Mouse (Mus musculus) erythroblast, adult 5-6 weeks (primary cell): Measurements from ENCODE around the gene Rpl7l1. TPM values are rescaled to one million over a fixed set of nuclear protein-coding genes. Genes with fewer than 3 reads are reported as not detected.

Experiments used
- ATAC-seq: replicated peaks from 2 replicates; pipeline ENCODE4 v1.8.0; 2016; ENCODE audit warnings: moderate number of reproducible peaks, mild to moderate bottlenecking, moderate TSS enrichment, inconsistent platforms; ENCODE audit not compliant: poor library complexity, low FRiP score, severe bottlenecking
- total RNA-seq, 2 experiments: library from RNA; stranded (forward) in 1 of 2; stranded (reverse) in 1 of 2; fragments of 150-400 nt in 1 of 2; fragments of 200-764, 138-1000 nt in 1 of 2; gene quantifications; 2 replicates each; pipeline versions ENCODE4 v1.2.3 to v1.2.4; 2015 to 2017; ENCODE audit warnings: low replicate concordance in 2 of 2

The Rpl7l1 gene
- total RNA-seq, 2 experiments from 2014 or later, result 19.1 to 22.7 TPM

GRCm38 (mm10) chr17:46747806-46748205, 34.7 kb downstream of the Rpl7l1 start:
- ATAC-seq, result no peak

- no peak for ATAC-seq
These were observed 35.2 kb downstream of the Rpl7l1 start for GRCm38 (mm10) chr17:46747234-46747633.

GRCm38 (mm10) chr17:46745506-46745905, 37.0 kb downstream of the Rpl7l1 start:
- no peak for ATAC-seq

- ATAC-seq, result no peak
These were observed 39.5 kb downstream of the Rpl7l1 start for GRCm38 (mm10) chr17:46742986-46743385.

- ATAC-seq, result no peak
These were observed 41.2 kb downstream of the Rpl7l1 start for GRCm38 (mm10) chr17:46741305-46741704.

GRCm38 (mm10) chr17:46736160-46736559, 46.3 kb downstream of the Rpl7l1 start:
- ATAC-seq, result peak; percentile 74

GRCm38 (mm10) chr17:46735287-46735686, 47.2 kb downstream of the Rpl7l1 start:
- no peak for ATAC-seq

- ATAC-seq, result no peak
These were observed 48.4 kb downstream of the Rpl7l1 start for GRCm38 (mm10) chr17:46734055-46734454.

- ATAC-seq, result no peak
These were observed 53.6 kb downstream of the Rpl7l1 start, which contains the start of gene Gnmt for GRCm38 (mm10) chr17:46728904-46729318. TSS of gene Gnmt (minus strand) at chr17:46729168.

- no peak for ATAC-seq
These were observed 54.0 kb downstream of the Rpl7l1 start for GRCm38 (mm10) chr17:46728496-46728895.

GRCm38 (mm10) chr17:46728021-46728420, 54.5 kb downstream of the Rpl7l1 start:
- no peak for ATAC-seq

GRCm38 (mm10) chr17:46727271-46727670, 55.2 kb downstream of the Rpl7l1 start:
- ATAC-seq, result no peak

- peak; percentile 10; the same call in 1 of the 2 replicates for ATAC-seq
These were observed 56.5 kb downstream of the Rpl7l1 start for GRCm38 (mm10) chr17:46725731-46726645.

GRCm38 (mm10) chr17:46725273-46725672, 57.2 kb downstream of the Rpl7l1 start:
- peak; percentile 45 for ATAC-seq

- no peak for ATAC-seq
These were observed 57.9 kb downstream of the Rpl7l1 start for GRCm38 (mm10) chr17:46724477-46725084.

Other genes with a start within 250 kb of the Rpl7l1 start
- 1.3 TPM in 1 of 2 replicates, not detected in the other for gene Cul9, start 236.3 kb downstream of the Rpl7l1 start, total RNA-seq (2015; ENCODE audit: low replicate concordance)
- gene Cul9, start 236.3 kb downstream of the Rpl7l1 start, total RNA-seq (2017; ENCODE audit: low replicate concordance), result 3.3 and 4.5 TPM in 2 replicates
- gene Srf, start 226.5 kb downstream of the Rpl7l1 start, total RNA-seq (2015; ENCODE audit: low replicate concordance), result 7.3 and 11.5 TPM in 2 replicates
- gene Srf, start 226.5 kb downstream of the Rpl7l1 start, total RNA-seq (2017; ENCODE audit: low replicate concordance), result 6.0 and 7.8 TPM in 2 replicates
- gene Ptk7, start 153.2 kb downstream of the Rpl7l1 start, total RNA-seq (2015; ENCODE audit: low replicate concordance), result not detected in 2 replicates
- not detected in 2 replicates for gene Ptk7, start 153.2 kb downstream of the Rpl7l1 start, total RNA-seq (2017; ENCODE audit: low replicate concordance)
- 0.38 and 1.3 TPM in 2 replicates for gene Klc4, start 136.7 kb downstream of the Rpl7l1 start, total RNA-seq (2015; ENCODE audit: low replicate concordance)
- gene Klc4, start 136.7 kb downstream of the Rpl7l1 start, total RNA-seq (2017; ENCODE audit: low replicate concordance), result 7.7 and 12.0 TPM in 2 replicates
- 35.5 and 61.9 TPM in 2 replicates for gene Mrpl2, start 136.4 kb downstream of the Rpl7l1 start, total RNA-seq (2015; ENCODE audit: low replicate concordance)
- 19.5 and 41.6 TPM in 2 replicates for gene Mrpl2, start 136.4 kb downstream of the Rpl7l1 start, total RNA-seq (2017; ENCODE audit: low replicate concordance)
- 1.9 and 3.8 TPM in 2 replicates for gene Cul7, start 132.3 kb downstream of the Rpl7l1 start, total RNA-seq (2015; ENCODE audit: low replicate concordance)
- 0.68 and 1.1 TPM in 2 replicates for gene Cul7, start 132.3 kb downstream of the Rpl7l1 start, total RNA-seq (2017; ENCODE audit: low replicate concordance)
- 2.1 and 7.9 TPM in 2 replicates for gene Rrp36, start 108.3 kb downstream of the Rpl7l1 start, total RNA-seq (2015; ENCODE audit: low replicate concordance)
- 7.7 and 11.3 TPM in 2 replicates for gene Rrp36, start 108.3 kb downstream of the Rpl7l1 start, total RNA-seq (2017; ENCODE audit: low replicate concordance)
- gene Mea1, start 103.9 kb downstream of the Rpl7l1 start, total RNA-seq (2015; ENCODE audit: low replicate concordance), result 8.6 and 16.7 TPM in 2 replicates
- 15.1 and 24.5 TPM in 2 replicates for gene Mea1, start 103.9 kb downstream of the Rpl7l1 start, total RNA-seq (2017; ENCODE audit: low replicate concordance)
- gene Klhdc3, start 101.8 kb downstream of the Rpl7l1 start, total RNA-seq (2015; ENCODE audit: low replicate concordance), result 5.9 and 16.9 TPM in 2 replicates
- 4.1 and 5.2 TPM in 2 replicates for gene Klhdc3, start 101.8 kb downstream of the Rpl7l1 start, total RNA-seq (2017; ENCODE audit: low replicate concordance)
- gene Ppp2r5d, start 77.6 kb downstream of the Rpl7l1 start, total RNA-seq (2015; ENCODE audit: low replicate concordance), result 5.4 and 9.2 TPM in 2 replicates
- 7.4 and 10.9 TPM in 2 replicates for gene Ppp2r5d, start 77.6 kb downstream of the Rpl7l1 start, total RNA-seq (2017; ENCODE audit: low replicate concordance)
- 1.9 and 3.8 TPM in 2 replicates for gene Pex6, start 71.2 kb downstream of the Rpl7l1 start, total RNA-seq (2015; ENCODE audit: low replicate concordance)
- 2.8 and 3.9 TPM in 2 replicates for gene Pex6, start 71.2 kb downstream of the Rpl7l1 start, total RNA-seq (2017; ENCODE audit: low replicate concordance)
- gene Gnmt, start 53.5 kb downstream of the Rpl7l1 start, total RNA-seq (2015; ENCODE audit: low replicate concordance), result not detected in 2 replicates
- gene Gnmt, start 53.5 kb downstream of the Rpl7l1 start, total RNA-seq (2017; ENCODE audit: low replicate concordance), result not detected in 2 replicates
- gene Cnpy3, start 30.5 kb downstream of the Rpl7l1 start, total RNA-seq (2015; ENCODE audit: low replicate concordance), result 6.9 and 8.8 TPM in 2 replicates
- gene Cnpy3, start 30.5 kb downstream of the Rpl7l1 start, total RNA-seq (2017; ENCODE audit: low replicate concordance), result 7.7 and 18.2 TPM in 2 replicates
- not detected in 2 replicates for gene Ptcra, start 19.0 kb downstream of the Rpl7l1 start, total RNA-seq (2015; ENCODE audit: low replicate concordance)
- not detected in 2 replicates for gene Ptcra, start 19.0 kb downstream of the Rpl7l1 start, total RNA-seq (2017; ENCODE audit: low replicate concordance)
- 5.6 and 7.5 TPM in 2 replicates for gene 2310039H08Rik, start 10.0 kb downstream of the Rpl7l1 start, total RNA-seq (2015; ENCODE audit: low replicate concordance)
- gene 2310039H08Rik, start 10.0 kb downstream of the Rpl7l1 start, total RNA-seq (2017; ENCODE audit: low replicate concordance), result 0.34 TPM in 1 of 2 replicates, not detected in the other
- 6.5 and 7.5 TPM in 2 replicates for gene Bicral, start 75.8 kb upstream of the Rpl7l1 start, total RNA-seq (2015; ENCODE audit: low replicate concordance)
- gene Bicral, start 75.8 kb upstream of the Rpl7l1 start, total RNA-seq (2017; ENCODE audit: low replicate concordance), result 3.7 and 4.0 TPM in 2 replicates
- gene Tbcc, start 108.0 kb upstream of the Rpl7l1 start, total RNA-seq (2015; ENCODE audit: low replicate concordance), result 2.3 and 8.1 TPM in 2 replicates
- 1.7 and 5.4 TPM in 2 replicates for gene Tbcc, start 108.0 kb upstream of the Rpl7l1 start, total RNA-seq (2017; ENCODE audit: low replicate concordance)
- gene Prph2, start 127.8 kb upstream of the Rpl7l1 start, total RNA-seq (2015; ENCODE audit: low replicate concordance), result not detected in 2 replicates
- gene Prph2, start 127.8 kb upstream of the Rpl7l1 start, total RNA-seq (2017; ENCODE audit: low replicate concordance), result not detected in 2 replicates
- gene Ubr2, start 227.9 kb upstream of the Rpl7l1 start, total RNA-seq (2015; ENCODE audit: low replicate concordance), result 51.5 and 58.7 TPM in 2 replicates
- 91.1 and 95.8 TPM in 2 replicates for gene Ubr2, start 227.9 kb upstream of the Rpl7l1 start, total RNA-seq (2017; ENCODE audit: low replicate concordance)